8 mouse cellular contexts compared by ENCODE assay signal in the genomic region with DNA sequence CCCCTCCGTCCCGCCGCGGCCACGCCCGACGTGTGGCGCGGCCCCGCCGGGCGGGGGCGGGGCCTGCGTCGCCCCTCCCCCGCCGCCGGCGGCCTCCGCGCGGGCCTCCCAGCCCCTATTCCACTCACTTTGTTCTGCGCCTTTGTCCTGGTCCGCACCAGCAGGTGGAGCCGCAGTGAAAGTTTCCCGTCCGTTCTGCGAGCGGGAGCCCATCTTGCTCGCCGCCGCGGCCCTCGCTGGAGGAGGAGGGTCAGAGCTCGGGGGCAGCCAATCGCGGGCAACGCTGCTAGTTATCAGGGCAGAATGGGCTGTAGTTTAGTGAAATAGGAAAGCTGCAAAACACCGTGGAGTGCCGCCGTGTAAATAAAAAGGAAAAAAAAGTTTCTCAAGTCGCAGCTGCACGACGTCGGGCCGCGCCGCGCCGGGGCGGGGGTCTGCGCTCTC. TPM values are rescaled to one million over a fixed set of nuclear protein-coding genes. Genes with fewer than 3 reads are reported as not detected.
DNase-seq lines count a peak whose midpoint lies in the region; ATAC-seq lines count a peak whose summit lies in the region.

TSS of gene Asf1a (plus strand) at position 81 of the 444 bp plus-strand sequence.

- peak within 1 kb of the TSS; percentile 91 for H3K9ac ChIP-seq in hindbrain, embryonic 14.5 days

- DNase-seq in R1 (ENCODE audit: low read depth, low spot score): peak; percentile 94
- peak; percentile 97 to 98 for DNase-seq in cerebellum, postnatal 25 days
- peak; percentile 86 to 89 for DNase-seq in frontal cortex, postnatal 25 days (ENCODE audit: low spot score in 2 of 2)
- peak; percentile 94 for DNase-seq in hindbrain, embryonic 14.5 days (ENCODE audit: low spot score)
- DNase-seq in layer of hippocampus, postnatal 36 days: peak; percentile 96 to 97
- peak; percentile 98 for DNase-seq in lung, postnatal 36 days
- peak; percentile 99 for DNase-seq in retina, postnatal 1 day
- peak; percentile 87 to 98 for DNase-seq in urinary bladder, adult 18-20 months (ENCODE audit: low spot score in 2 of 2)

- under 1% methylated on average over 52 of the region's 52 CpGs for WGBS in hindbrain, embryonic 14.5 days

- H3K27me3 ChIP-seq in hindbrain, embryonic 14.5 days (ENCODE audit: control insufficient read depth, insufficient read depth, low read length): no peaks in the 10 kb centered on the region

- H3K4me3 ChIP-seq in hindbrain, embryonic 14.5 days (replicated peaks; ENCODE audit: low read length): peak within 1 kb of the TSS; percentile 79

- H3K4me2 ChIP-seq in hindbrain, embryonic 14.5 days (replicated peaks): peak within 1 kb of the TSS; percentile 68

- peak within 1 kb of the TSS; percentile 96 for H3K27ac ChIP-seq in hindbrain, embryonic 14.5 days

- H3K4me1 ChIP-seq in hindbrain, embryonic 14.5 days (replicated peaks; ENCODE audit: control insufficient read depth, insufficient read depth, low read length): peaks cover 37% of the 10 kb centered on the region

- peak; percentile 98 for ATAC-seq in hindbrain, embryonic 14.5 days (ENCODE audit: low FRiP score)

- H3K36me3 ChIP-seq in hindbrain, embryonic 14.5 days (replicated peaks; ENCODE audit: control insufficient read depth, insufficient read depth): peaks cover 14% of the 10 kb centered on the region

- no peaks in the 10 kb centered on the region for H3K9me3 ChIP-seq in hindbrain, embryonic 14.5 days (ENCODE audit: control insufficient read depth, low read length)

RNA-seq across cellular contexts. Expression of gene Asf1a, which starts in this region (rescaled TPM):
- 70.2 and 70.6 TPM in 2 replicates for polyA plus RNA-seq in hindbrain, embryonic 14.5 days (2014; fragmentation: Nextera tagmentation; extraction: Ambion mirVana)
- 10 to 100 TPM; 22.9 to 30.4 TPM for total RNA-seq in layer of hippocampus, postnatal 36 days (2021)

Comparison
In these comparisons a context has a peak if more than half of its experiments do, and no peak if none do; other contexts are left out.
1. Peak in every context shown above with its lines: DNase-seq, ATAC-seq, H3K4me3 ChIP-seq and H3K27ac ChIP-seq.